Mouse (Mus musculus) layer of hippocampus, postnatal 25 days (tissue): Measurements from ENCODE around the gene Zscan25. TPM values are rescaled to one million over a fixed set of nuclear protein-coding genes. Genes with fewer than 3 reads are reported as not detected.
"Not testable (repeated sequence)": the region's sequence is repeated elsewhere in the genome, so short reads cannot be mapped to it uniquely, and the experiment has no call there.

ENCODE experiments used
- DNase-seq, 2 experiments: peaks; one replicate each; pipeline ENCODE4 v3.0.0; 2022; ENCODE audit warnings: mixed read lengths in 2 of 2, low spot score in 1 of 2; ENCODE audit errors: extremely low spot score in 1 of 2
- total RNA-seq, 2 experiments: library from RNA; stranded (reverse); gene quantifications; 2 replicates each; pipeline ENCODE4 v1.2.3; 2021

Zscan25 gene
- 10 to 100 TPM; 18.9 to 19.7 TPM for total RNA-seq

DNA sequence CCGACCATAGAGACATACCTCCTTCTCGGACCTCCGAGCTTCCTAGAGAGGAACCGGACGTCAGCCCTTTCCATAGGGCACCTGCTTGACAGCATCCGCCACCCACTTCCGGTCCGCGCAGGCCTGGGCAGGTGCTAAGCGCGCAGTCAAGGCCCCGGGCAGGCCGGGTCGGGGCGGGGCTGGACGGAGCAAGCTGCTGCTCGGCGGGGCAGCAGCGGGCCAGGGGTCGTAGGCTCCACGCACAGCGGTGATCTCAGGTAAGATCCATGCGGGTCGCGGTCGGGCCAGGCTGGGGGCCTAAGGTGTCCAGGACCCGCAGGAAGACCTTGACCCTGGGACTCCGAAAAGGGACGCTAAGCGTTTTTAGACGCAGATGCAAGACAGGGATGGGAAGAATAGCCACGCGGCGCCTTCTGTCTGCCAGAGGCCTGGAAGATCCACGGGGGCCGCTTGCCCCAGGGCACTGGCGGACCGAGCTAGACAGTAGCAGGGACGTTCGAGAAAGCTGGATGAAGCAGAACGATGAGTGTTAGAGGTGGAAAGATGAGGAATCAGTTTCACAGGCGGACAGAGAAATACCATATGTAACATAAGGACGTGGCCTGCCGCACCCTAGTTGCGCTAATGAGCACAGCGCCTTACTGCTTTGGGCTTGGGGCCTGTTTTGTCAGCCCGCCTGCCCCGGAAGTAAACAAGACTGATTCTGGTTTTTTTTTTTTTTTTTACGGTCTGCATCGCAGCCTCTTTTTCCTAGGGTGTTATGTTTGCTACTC lies at the start of gene Zscan25:
Zscan25 (plus strand) TSS at position 130 of the 773 bp plus-strand sequence.
- DNase-seq: peak; percentile 83

DNA sequence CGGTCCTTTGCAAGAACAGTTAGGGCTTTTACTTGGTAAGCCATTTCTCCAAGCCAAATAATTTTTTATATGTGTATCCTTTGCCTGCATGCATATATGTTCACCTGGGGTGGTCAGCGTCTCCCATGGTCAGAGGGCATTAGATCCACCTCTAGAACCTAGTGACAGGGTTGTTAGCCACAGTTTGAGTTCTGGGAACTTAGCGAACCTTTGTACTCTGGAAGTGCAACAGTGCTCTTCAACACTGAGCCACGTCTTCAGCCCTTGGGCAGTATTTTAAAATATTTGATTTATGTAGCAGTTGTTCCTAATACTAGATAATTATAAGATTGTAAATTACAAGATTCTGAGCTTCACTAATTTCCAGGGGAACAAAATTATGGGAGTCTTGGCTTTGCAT lies 49.7 kb upstream of the Zscan25 start:
- no peak for DNase-seq

GRCm38 (mm10) chr5:145231367-145231871 lies 48.9 kb upstream of the Zscan25 start, which contains the start of gene Zfp655:
Gene Zfp655, plus strand, starts transcription at chr5:145231715.
- peak; percentile 92 to 98 for DNase-seq

DNA sequence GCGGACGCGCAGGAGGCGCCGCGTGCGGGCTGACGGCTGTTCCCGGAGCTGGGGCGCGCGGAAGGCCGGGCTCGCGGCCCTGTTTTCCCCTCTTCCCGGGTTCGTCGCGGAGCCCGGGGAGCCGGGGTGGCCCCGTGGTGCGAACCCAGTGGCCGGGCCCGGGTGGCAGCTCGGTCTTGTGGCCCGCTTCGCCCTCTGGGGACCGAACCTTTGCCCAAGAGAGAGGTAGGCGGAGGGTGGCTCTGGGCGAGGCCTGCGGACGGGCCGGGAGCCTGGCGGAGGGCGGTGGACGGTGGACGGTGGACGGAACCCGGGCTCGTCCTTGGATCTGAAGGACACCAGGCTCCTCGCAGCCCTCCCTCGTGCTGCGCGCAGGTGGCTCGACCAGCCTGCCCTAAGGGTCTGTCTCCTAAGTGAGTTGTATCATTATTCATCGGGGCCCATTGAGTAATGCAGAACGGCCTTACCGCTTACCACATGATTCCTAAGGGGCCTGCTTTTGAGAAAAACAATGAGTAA lies 48.3 kb upstream of the Zscan25 start:
- no peak for DNase-seq

DNA sequence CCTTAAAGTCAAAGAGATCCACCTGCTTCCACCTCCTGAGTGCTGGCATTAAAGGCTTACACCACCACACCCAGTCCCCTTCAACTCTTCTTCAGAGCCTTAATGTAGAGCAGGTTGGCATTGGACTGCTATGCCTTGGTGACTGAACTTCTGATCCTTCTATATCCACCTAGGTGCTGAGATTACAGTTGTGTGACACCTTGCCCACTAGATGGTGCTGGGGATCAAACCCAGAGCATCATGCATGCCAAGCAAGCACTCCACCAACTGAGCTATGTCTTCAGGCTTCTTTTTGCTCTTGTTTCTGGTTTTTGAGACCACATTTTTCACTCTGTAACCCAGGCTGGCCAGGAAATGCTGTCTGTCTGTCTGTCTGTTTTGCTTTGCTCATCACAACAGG lies 45.7 kb upstream of the Zscan25 start:
- DNase-seq: no peak

- no peak for DNase-seq
Observed at GRCm38 (mm10) chr5:145249520-145249919, 30.8 kb upstream of the Zscan25 start.

DNA sequence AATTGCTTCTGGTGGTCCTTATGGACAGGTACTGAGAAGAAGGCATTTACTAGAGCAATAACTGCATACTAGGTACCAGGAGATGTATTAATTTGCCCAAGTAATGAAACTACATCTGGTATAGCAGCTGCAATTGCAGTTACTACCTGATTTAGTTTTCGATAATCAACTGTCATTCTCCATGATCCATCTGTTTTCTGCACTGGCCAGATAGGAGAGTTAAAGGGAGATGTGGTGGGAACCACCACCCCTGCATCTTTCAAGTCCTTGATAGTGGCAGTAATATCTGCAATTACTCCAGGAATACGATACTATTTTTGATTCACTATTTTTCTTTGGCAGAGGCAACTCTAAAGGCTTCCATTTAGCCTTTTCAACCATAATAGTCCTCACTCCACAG lies 6.7 kb upstream of the Zscan25 start:
- not testable (repeated sequence) for DNase-seq

GRCm38 (mm10) chr5:145279948-145280347 lies 352 bp upstream of the Zscan25 start:
- no peak for DNase-seq

DNA sequence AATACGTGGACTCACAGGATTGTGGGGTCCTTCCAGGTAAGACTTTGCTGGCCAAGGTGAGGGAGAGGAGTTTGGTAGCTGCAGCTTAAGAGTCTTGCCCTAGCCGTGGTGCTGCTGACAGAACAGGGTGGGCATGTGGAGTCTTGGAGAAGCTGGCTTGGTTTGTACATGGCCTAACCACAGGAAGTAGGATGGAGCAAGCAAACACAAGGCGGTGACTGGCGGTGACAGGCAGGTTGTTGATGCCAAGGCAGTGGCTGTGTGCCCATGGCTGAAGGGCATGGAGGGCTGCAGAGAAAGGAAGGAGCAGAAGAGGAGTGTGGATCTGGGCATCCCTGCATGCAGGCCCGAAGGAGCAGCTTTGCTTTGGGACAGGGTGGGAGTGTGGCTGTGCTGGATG lies 8.1 kb downstream of the Zscan25 start:
- no peak for DNase-seq

GRCm38 (mm10) chr5:145290697-145291096 lies 10.4 kb downstream of the Zscan25 start:
- DNase-seq: no peak

DNA sequence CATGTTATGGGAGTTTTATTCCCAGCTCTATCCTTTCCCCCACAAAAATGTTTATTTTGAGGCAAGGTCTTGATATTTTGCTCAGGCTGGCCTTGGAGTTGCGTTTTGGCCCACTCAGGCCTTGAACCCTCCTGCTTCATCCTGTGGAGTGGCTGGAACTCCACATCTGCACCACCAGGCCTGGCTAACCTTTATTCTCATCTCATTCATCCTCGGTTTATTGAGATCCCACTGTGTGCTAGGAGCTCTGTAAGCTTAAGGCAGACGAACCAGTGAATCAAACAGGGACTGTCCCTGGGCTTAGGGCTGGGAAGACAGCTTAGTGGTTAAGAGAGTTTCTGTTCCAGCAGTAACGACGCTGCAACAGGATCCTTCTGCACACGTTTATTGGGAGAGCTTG lies 12.1 kb downstream of the Zscan25 start:
- no peak for DNase-seq

- no peak for DNase-seq
Observed at GRCm38 (mm10) chr5:145300469-145300868, 20.2 kb downstream of the Zscan25 start.

DNA sequence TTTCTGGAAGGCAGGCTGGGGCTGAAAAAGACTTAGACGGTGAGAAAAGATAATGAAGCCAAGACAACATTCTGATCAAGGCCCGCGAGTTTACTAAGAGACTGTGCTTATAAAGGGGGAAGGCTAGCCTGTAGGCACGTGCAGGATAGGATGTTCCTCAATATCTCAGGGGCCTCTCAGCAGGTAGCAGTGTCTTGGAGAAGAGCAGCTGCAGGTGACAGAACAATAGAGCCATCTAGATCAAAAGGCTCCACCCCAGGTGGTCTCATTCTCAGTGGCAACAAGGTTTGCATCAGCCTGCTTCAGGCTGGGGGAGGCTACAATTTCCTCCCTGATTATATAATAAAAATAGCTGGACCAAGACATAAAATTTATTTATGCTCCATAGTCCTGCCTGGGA lies 21.5 kb downstream of the Zscan25 start:
- DNase-seq: not testable (repeated sequence)

DNA sequence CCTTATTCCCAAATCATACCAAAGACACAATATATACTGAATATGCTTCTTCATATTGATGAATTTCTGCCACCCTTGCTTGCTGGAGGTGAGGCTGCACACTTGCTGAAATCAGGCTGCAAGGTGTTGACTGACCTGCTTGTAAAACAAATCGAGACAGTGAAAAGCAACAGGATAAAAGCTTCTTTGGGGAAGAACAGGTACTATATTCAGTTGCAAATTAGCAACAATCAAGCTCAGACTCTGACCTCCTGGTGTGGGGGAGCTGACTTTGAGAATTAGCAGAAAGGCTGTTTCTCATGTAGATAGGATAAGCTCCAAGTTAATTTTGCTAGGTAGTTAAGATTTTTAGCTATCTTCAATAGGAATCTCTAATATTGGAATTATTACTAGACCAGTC lies 22.1 kb downstream of the Zscan25 start:
- DNase-seq: no peak

- not testable (repeated sequence) for DNase-seq
Observed at GRCm38 (mm10) chr5:145306953-145307352, 26.7 kb downstream of the Zscan25 start.

- not testable (repeated sequence) for DNase-seq
Observed at GRCm38 (mm10) chr5:145307811-145308210, 27.5 kb downstream of the Zscan25 start.

- DNase-seq: no peak
Observed at GRCm38 (mm10) chr5:145313845-145314244, 33.5 kb downstream of the Zscan25 start.

DNA sequence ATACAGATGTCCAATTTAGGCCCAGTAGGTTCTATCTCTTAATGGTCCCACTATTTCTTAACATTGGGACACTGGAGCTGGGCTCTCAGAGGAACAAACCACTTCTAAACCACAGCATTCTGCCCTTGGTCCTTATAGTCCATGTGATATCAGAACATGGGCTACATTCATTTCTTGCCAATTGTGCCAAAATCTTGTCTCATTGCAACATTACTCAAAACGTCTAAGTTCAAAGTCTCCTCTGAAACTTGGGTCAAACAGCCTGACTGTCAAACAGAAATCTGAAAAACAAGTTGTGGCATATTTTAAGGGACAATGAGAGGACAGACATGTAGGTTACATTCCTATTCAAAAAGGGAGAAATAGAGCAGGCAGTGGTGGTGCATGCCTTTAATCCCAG lies 36.8 kb downstream of the Zscan25 start:
- no peak for DNase-seq

DNA sequence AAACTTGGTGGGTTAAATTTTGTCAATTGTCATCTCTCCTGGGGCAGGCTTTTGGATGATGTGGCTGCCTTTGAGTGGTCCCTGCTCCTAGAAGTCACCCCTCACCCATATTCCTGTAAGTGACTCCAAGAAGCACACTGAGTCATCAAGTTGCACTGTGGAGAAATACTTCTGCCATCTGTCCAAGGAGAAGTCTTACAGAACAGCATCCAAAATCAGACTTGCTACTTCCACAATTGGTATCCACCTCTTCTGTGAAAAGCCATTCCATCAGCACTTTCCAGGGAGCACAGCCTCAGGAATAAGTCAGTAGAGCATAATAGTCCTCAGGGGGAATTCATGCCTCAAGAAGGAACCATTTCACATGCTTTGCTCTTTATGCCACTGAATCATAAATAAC lies 58.5 kb downstream of the Zscan25 start:
- DNase-seq: not testable (repeated sequence)
